8 mouse cellular contexts compared by ENCODE assay signal in the genomic region with DNA sequence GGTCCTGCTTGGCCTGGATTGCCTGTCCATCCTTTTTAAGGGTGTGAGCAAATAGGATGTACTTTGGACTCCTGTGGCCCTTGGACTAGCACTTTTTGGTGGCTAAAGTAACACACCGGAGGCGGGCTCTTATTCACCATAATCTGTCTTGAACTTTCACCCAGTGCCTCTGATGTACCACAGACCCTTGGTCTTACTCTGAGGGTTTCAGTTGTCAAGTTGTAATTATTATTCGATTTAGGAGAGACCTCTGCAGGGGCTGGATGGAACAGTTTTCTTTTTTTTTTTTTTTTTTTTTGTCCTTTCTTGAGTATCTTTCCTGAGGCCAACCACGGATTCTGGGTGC. TPM values are rescaled to one million over a fixed set of nuclear protein-coding genes. Genes with fewer than 3 reads are reported as not detected.
DNase-seq lines count a peak whose midpoint lies in the region; ATAC-seq and TF ChIP-seq lines count a peak whose summit lies in the region.

No protein-coding gene starts in this region.

- H3K4me1 ChIP-seq in lung, embryonic 15.5 days: peaks cover 7% of the 10 kb centered on the region; the same call in 1 of the 2 replicates
- no peaks in the 10 kb centered on the region; the same call in 1 of the 2 replicates for H3K4me1 ChIP-seq in embryonic fibroblast, embryonic 13.5 days (ENCODE audit: control insufficient read depth, insufficient read depth, low read length)
- H3K4me1 ChIP-seq in midbrain, postnatal 0 days (ENCODE audit: insufficient read depth, low read length): peaks cover 2% of the 10 kb centered on the region; the same call in 1 of the 2 replicates

- DNase-seq in lung, postnatal 10 days: no peak
- DNase-seq in kidney, postnatal 14 days: peak; percentile 79
- DNase-seq in midbrain, postnatal 0 days (ENCODE audit: low spot score): no peak
- DNase-seq in left cerebral cortex, postnatal 4 days: no peak
- no peak for DNase-seq in cerebellum, adult 9-10 months
- no peak for DNase-seq in adrenal gland, adult 2 months

- H3K4me2 ChIP-seq in lung, embryonic 15.5 days: peak overlapping the region; percentile 66
- peak overlapping the region; percentile 67 for H3K4me2 ChIP-seq in midbrain, postnatal 0 days (ENCODE audit: low read depth, low read length, poor library complexity, severe bottlenecking)

- no peak overlapping the region for H3K27ac ChIP-seq in lung, embryonic 15.5 days
- H3K27ac ChIP-seq in embryonic fibroblast, embryonic 13.5 days (ENCODE audit: insufficient read depth, low read length): peak overlapping the region; percentile 19
- peak overlapping the region; percentile 90 for H3K27ac ChIP-seq in midbrain, postnatal 0 days (ENCODE audit: low read depth, low read length)

- intact Hi-C loops in left cerebral cortex, postnatal 4 days (cut with DNase I): no loop called here

- TF ChIP-seq CTCF in embryonic fibroblast, embryonic 13.5 days (IDR thresholded peaks at IDR 0.05; ENCODE audit: borderline replicate concordance, insufficient read depth, low read length): no peak
- peak; percentile 20; the same call in 1 of the 2 replicates for TF ChIP-seq CTCF in midbrain, postnatal 0 days (IDR thresholded peaks at IDR 0.05)

- no peaks in the 10 kb centered on the region for H3K36me3 ChIP-seq in lung, embryonic 15.5 days
- H3K36me3 ChIP-seq in midbrain, postnatal 0 days (ENCODE audit: insufficient read depth, low read length): no peaks in the 10 kb centered on the region

- 23% methylated on average over 4 of the region's 4 CpGs for WGBS in lung, embryonic 15.5 days
- WGBS in midbrain, postnatal 0 days: 14% methylated on average over 4 of the region's 4 CpGs

- no peaks in the 10 kb centered on the region; the same call in 1 of the 2 replicates for H3K27me3 ChIP-seq in lung, embryonic 15.5 days
- H3K27me3 ChIP-seq in midbrain, postnatal 0 days (ENCODE audit: insufficient read depth, low read length): no peaks in the 10 kb centered on the region

- H3K9ac ChIP-seq in lung, embryonic 15.5 days: peak overlapping the region; percentile 75
- H3K9ac ChIP-seq in midbrain, postnatal 0 days (replicated peaks; ENCODE audit: low read length, poor library complexity, severe bottlenecking): peak overlapping the region; percentile 81

- ATAC-seq in lung, embryonic 15.5 days (ENCODE audit: borderline replicate concordance, extremely low read depth, low FRiP score, low TSS enrichment): 0 out of 2 replicates have a peak, but pooled peaks have one; percentile 3
- 0 out of 2 replicates have a peak, but pooled peaks have one; percentile 19 for ATAC-seq in midbrain, postnatal 0 days (ENCODE audit: low FRiP score)

- no peaks in the 10 kb centered on the region for H3K9me3 ChIP-seq in lung, embryonic 15.5 days
- H3K9me3 ChIP-seq in midbrain, postnatal 0 days (ENCODE audit: low read length): no peaks in the 10 kb centered on the region

- TF ChIP-seq POLR2A in embryonic fibroblast, embryonic 13.5 days (IDR thresholded peaks at IDR 0.05; ENCODE audit: low read depth, low read length): no peak

- H3K4me3 ChIP-seq in lung, embryonic 15.5 days: peak overlapping the region; percentile 69
- peak overlapping the region; percentile 85 for H3K4me3 ChIP-seq in embryonic fibroblast, embryonic 13.5 days (ENCODE audit: insufficient read depth, low read length)
- H3K4me3 ChIP-seq in midbrain, postnatal 0 days (ENCODE audit: low read depth, low read length): peak overlapping the region; percentile 70

RNA-seq across cellular contexts. Expression of a gene that starts 20.2 kb away (rescaled TPM):
- polyA plus RNA-seq in lung, embryonic 15.5 days (2015; fragmentation: Nextera tagmentation; extraction: Ambion mirVana): 29.7 and 31.1 TPM in 2 replicates
- polyA plus RNA-seq in embryonic fibroblast, embryonic 13.5 days (2011; ENCODE audit: insufficient read length, low read depth, missing spikeins): 33.5 and 36.4 TPM in 2 replicates
- 47.6 and 49.4 TPM in 2 replicates for total RNA-seq in midbrain, postnatal 0 days (2014; rRNA removed)
- 36.4 and 39.4 TPM in 2 replicates for polyA plus RNA-seq in midbrain, postnatal 0 days (2015; fragmentation: Nextera tagmentation; extraction: Ambion mirVana)
- total RNA-seq in left cerebral cortex, postnatal 4 days (2021): 10 to 100 TPM; 68.3 to 70.1 TPM
- total RNA-seq in adrenal gland, adult 2 months (2021): 10 to 100 TPM; 26.0 to 31.7 TPM
- polyA plus RNA-seq in adrenal gland, adult 2 months (2012; rRNA removed): 24.0 and 24.6 TPM in 2 replicates

RNA-seq across cellular contexts. Expression of a gene that starts 32.3 kb away (rescaled TPM):
- 4.6 and 11.4 TPM in 2 replicates for polyA plus RNA-seq in lung, embryonic 15.5 days (2015; fragmentation: Nextera tagmentation; extraction: Ambion mirVana)
- polyA plus RNA-seq in embryonic fibroblast, embryonic 13.5 days (2011; ENCODE audit: insufficient read length, low read depth, missing spikeins): 25.5 and 32.0 TPM in 2 replicates
- 3,827 and 3,963 TPM in 2 replicates for total RNA-seq in midbrain, postnatal 0 days (2014; rRNA removed)
- polyA plus RNA-seq in midbrain, postnatal 0 days (2015; fragmentation: Nextera tagmentation; extraction: Ambion mirVana): 1,921 and 2,058 TPM in 2 replicates
- total RNA-seq in left cerebral cortex, postnatal 4 days (2021): 1,000 to 10,000 TPM; 2,432 to 2,471 TPM
- total RNA-seq in adrenal gland, adult 2 months (2021): 1 to 10 TPM; 2.4 to 8.3 TPM
- polyA plus RNA-seq in adrenal gland, adult 2 months (2012; rRNA removed): 3.8 and 21.1 TPM in 2 replicates

RNA-seq across cellular contexts. Expression of a gene that starts 34.2 kb away (rescaled TPM):
- polyA plus RNA-seq in lung, embryonic 15.5 days (2015; fragmentation: Nextera tagmentation; extraction: Ambion mirVana): 48.2 and 50.5 TPM in 2 replicates
- 28.7 and 30.1 TPM in 2 replicates for polyA plus RNA-seq in embryonic fibroblast, embryonic 13.5 days (2011; ENCODE audit: insufficient read length, low read depth, missing spikeins)
- total RNA-seq in midbrain, postnatal 0 days (2014; rRNA removed): 15.0 and 22.1 TPM in 2 replicates
- 40.8 and 43.5 TPM in 2 replicates for polyA plus RNA-seq in midbrain, postnatal 0 days (2015; fragmentation: Nextera tagmentation; extraction: Ambion mirVana)
- total RNA-seq in left cerebral cortex, postnatal 4 days (2021): 10 to 100 TPM; 48.3 to 56.9 TPM
- total RNA-seq in adrenal gland, adult 2 months (2021): 10 to 100 TPM; 44.0 to 73.7 TPM
- 23.2 and 25.2 TPM in 2 replicates for polyA plus RNA-seq in adrenal gland, adult 2 months (2012; rRNA removed)

RNA-seq across cellular contexts. Expression of a gene that starts 36.6 kb away (rescaled TPM):
- polyA plus RNA-seq in lung, embryonic 15.5 days (2015; fragmentation: Nextera tagmentation; extraction: Ambion mirVana): not detected in 2 replicates
- not detected in 2 replicates for polyA plus RNA-seq in embryonic fibroblast, embryonic 13.5 days (2011; ENCODE audit: insufficient read length, low read depth, missing spikeins)
- 0.22 TPM in 1 of 2 replicates, not detected in the other for total RNA-seq in midbrain, postnatal 0 days (2014; rRNA removed)
- polyA plus RNA-seq in midbrain, postnatal 0 days (2015; fragmentation: Nextera tagmentation; extraction: Ambion mirVana): 0.09 TPM in 1 of 2 replicates, not detected in the other
- not detected for total RNA-seq in left cerebral cortex, postnatal 4 days (2021)
- total RNA-seq in adrenal gland, adult 2 months (2021): not detected
- polyA plus RNA-seq in adrenal gland, adult 2 months (2012; rRNA removed): not detected in 2 replicates

Comparison
In these comparisons a context has a peak if more than half of its experiments do, and no peak if none do; other contexts are left out.
1. RNA of a gene that starts 32.3 kb away (polyA plus RNA-seq): 1,921 to 2,058 TPM in midbrain, postnatal 0 days; 25.5 to 32.0 TPM in embryonic fibroblast, embryonic 13.5 days, 4.6 to 11.4 TPM in lung, embryonic 15.5 days and 3.8 to 21.1 TPM in adrenal gland, adult 2 months; every median in the first group is over 10 times any median in the second.
2. Peak in every context shown above with its lines, with median percentiles within 50 percentile points of each other: H3K4me3 ChIP-seq.